Mouse (Mus musculus) c-Kit-positive CD71-positive TER-119-negative erythroid progenitor cells, embryonic 14.5 days (primary cell): ENCODE measurements around the gene Csrp3.

ENCODE experiments used
- DNase-seq: peaks from one replicate; pipeline ENCODE4 v3.0.0-alpha.2; 2013; ENCODE audit warnings: low read depth

Csrp3 gene

DNA sequence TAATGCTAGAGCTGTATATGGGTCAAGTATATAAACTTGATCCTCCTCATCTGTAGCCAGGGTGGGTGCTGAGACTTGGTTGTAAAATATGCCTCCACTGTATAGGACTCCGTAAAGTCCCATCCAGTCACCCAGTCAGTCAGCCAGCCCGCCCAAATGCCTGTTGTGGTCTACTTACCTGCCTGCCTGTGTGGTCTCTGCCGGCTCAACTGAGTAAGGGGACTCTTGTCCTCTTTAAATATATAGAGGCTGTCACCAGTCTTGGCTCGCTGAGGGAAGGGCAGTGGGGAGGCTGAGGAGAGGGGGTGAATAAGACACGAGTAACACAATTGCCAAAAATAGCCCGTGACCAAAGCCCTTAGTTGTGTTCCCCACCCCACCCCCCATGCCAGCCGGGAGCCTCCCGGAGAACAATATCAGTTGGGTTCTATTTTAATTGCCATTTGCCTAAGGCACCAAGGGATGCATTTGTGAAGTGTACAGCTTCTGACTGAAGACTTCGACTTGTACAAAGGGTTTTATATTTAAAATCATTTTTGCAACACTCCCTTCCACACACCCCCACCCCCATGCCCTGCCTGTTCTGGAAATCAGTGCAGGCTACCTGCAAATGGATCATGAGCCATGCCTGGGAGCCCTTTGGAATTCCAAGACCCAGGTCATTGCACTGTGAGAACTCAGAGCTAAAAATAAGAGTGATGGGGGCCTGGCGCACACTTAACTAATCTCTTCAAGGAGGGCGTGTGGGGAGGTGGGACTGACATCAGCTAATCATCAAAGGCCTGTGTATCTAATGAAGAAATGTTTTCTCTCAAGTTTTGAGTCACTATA is at the start of gene Csrp3:
Gene Csrp3, minus strand, starts transcription at position 214 of the 831 bp plus-strand sequence.
- no peak for DNase-seq

DNA sequence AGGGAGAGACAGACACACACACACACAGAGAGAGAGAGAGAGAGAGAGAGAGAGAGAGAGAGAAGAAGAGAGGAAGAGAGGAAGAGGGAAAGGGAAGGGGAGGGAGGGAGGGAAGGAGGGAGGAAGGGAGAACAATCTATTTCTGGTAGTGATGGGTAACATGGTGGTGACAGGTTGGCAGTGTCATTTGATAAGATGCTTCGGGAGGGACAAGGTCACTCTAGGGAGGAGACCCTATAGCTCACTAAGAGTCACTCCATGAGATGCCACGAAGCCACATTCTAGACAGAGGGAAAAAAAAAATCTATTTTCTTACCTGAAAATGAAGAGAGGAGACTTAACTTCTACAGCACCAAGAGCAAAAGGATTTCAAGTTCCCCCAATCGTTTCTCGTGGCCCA is 48.2 kb upstream of the Csrp3 start:
- no peak for DNase-seq

DNA sequence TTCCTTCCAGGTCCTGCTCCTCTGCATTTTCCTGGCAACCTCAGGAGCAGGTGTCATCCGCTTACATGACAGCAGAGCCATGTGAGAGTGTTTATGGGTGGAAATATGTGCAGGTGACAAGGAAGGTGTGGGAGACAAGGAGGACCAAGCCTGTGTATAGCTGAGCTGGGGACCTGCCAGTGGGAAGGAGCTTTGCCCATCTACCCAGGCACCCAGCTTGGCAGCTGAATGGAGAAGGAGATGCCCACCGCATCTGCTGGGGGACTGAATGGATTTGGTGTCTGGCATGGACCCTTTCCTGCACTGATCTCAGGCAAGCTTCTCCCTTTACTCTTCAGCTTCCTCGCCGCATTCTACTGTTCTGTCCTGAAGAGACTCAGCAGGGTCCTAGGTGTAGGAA is 47.6 kb upstream of the Csrp3 start:
- DNase-seq: no peak

DNA sequence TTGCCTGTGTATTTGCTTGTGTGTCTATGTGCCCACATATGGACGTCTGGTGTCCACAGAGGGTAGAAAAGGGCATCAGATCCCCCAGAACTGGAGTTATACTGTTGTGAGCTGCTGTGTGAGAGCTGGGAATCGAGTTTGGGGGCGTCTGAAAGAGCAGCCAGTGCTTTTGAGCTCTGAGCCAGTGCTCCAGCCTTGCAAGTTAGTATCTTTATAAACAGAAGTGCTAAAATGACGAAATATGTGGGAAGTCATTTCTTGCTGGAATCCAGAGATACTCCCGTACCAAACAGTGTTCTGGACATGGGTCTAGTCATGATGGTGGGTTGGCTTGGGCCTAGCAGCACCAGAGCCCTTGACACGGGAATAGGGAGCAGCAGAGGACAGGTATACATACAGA is 46.9 kb upstream of the Csrp3 start:
- no peak for DNase-seq

DNA sequence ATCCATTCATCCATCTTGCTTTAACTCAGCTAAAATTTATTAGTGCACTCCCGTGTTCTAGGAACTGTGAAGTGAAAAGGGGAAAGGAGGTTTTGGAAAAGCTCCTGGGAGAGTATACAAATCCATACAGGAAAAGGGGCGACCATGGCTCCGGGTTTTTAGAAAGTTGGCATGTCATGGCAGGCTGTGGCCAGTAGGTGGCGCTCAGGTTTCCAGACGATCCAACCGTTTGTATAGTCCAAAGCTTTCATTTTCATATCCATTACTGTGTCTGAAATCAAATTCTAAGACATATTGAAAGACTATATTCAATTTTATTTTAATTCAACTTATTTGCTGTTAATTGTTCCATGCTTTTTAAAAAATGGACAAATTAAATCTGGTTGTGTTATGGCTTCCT is 46.3 kb upstream of the Csrp3 start:
- DNase-seq: no peak

DNA sequence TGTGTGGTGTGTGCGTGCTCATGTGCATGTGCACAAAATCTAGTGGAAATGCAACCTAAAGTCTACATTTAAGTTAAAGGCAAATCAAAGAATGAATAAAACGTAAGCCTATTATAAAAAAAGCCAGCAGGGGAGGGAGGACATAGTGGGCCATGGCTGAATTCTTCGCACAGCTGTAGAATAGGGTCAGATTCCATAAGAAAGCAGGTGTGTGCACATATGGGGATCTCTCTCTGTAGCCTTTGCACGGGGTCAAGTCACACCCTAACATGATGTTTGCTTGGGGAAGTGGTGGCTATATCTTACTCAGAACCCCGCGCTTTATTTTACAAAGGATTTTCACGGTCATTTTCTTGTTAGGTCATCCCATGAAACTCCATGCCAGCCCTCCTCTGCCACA is 45.3 kb upstream of the Csrp3 start:
- no peak for DNase-seq

DNA sequence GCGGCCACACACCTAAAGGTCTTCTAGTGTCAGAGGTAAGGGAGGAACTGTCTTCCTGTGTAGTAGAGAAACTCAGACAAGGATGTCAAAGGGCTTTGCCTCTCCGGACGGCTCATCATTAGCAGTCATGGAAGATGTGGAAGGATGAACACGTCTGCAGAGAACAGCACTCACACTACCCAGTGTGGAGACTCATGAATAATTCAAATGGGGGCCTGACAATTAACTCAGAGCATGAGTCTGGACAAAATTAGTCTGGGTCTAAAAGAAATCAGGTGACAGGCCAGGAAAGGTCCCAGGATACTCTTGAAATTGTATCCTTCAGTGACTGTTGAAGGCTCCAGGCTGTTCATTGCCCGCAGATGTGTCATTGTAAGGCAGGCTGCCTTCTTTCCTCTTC is 43.2 kb upstream of the Csrp3 start:
- no peak for DNase-seq

DNA sequence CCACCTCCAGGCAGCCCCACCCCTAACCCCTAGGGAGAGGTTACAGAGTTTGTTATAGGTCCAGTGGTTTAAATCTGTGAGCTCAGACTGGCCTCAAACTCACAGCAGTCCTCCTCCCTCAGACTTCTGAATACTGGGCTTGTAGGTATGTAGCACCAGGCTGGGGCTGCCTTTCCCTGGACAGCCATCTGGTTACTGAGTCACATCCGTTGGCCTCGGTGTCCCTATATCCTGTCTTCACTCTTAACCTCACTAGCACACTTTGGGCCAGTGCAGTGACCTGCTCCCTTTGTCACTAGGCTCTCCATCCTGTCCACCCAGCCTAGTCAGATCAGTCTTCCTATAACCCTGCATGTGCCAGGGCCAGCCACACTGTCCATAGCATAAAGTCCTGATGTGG is 40.9 kb upstream of the Csrp3 start:
- DNase-seq: no peak

DNA sequence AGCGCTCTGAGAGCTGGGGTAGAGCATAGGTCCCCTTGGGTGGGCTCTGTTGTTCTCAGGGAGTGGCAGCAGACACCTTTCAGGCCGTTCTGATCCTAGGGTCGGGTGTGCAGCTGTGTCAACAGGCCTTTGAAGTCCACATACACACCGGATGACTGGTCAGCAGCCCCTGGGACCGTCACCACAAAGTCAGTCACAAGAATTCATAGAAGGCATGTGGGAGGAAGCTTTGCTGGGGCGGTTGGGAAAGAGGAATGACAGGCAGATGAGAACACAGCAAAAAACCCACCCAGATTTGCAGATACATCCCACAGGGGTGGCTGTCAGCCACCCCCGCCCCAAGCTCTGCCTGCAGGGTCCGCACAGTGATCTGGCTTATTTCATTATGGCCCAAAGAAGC is 40.1 kb upstream of the Csrp3 start:
- no peak for DNase-seq

DNA sequence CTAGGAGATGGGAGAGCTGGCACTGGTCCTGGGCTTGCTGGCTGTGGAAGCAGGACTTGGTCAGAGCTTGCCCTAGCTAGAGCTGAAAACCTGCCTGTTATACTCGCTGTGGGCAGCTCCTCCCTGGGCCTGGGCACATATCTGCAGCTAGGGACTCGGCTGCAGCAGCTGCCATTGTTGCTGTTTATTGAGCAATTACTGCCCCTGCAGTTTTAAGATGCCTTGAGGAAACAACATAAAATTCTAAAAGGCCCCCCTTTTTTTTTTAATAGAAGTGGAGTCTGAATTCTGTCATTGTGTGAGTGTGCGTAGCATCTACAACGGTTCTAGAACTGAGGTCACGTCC is 36.4 kb upstream of the Csrp3 start:
- DNase-seq: no peak

DNA sequence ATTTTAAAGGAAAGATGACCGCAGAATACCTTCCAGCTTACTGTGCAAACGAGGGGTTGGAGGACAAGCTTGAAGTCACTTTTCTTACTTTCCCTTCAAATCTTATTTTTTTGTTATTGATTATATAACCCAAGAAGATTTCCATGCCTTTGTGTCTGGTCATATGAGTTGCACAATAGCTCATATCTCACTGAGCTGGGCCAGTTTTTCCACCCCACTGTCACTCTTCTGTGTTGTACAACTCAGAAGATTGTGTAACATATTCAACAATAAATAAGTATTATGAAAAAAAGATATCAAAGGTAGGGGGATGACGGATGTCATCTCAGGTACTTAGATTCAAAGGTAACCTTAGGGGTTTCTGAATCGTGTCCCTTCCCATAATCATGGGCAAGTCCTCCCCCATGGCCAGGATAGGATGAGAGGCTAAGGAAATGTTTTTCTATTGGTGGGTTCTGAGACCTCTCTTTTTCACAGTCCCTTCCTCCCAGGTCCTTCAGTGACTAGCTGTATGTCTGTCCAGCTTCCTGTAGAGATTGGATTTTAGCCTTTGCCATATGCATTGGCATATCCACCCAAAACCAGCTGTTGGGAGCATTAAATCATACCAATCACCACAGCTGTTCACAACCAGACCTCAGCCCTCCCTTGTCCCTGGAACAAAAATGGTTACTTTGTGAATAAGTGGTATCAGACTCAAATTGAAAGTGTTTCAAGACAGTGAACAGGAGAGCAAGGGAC is 35.9 kb upstream of the Csrp3 start:
- DNase-seq: no peak

DNA sequence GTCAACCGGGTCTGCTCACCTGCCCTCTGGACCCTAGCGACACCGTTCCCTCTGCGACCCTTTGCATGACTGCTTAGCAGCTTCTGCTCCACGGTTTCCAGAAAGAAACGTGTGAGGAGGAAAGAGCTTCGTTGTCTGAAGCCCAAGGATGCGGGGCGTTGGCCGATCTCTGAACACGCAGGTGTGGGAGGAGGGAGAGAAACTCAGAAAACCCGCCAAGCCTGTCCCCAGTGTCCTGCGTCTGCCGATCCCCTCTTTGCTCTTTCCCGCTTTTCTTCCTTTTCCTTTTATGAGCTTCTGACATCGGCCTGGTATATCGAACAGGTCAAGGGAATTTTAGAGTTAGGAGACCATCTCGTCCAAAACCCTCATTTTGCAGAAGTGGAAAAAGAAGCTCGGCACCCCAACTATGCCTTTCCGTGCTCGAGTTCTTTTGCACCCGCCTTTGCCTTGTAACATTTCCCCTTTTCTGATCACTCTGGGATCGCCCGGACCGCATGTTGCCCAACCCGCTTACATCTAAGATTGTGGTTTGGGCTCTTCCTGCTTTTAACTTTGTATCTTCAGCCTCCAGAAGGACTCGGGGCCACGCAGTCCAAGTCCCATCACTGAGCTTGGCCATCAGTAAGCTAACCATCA is 34.3 kb upstream of the Csrp3 start:
- no peak for DNase-seq

DNA sequence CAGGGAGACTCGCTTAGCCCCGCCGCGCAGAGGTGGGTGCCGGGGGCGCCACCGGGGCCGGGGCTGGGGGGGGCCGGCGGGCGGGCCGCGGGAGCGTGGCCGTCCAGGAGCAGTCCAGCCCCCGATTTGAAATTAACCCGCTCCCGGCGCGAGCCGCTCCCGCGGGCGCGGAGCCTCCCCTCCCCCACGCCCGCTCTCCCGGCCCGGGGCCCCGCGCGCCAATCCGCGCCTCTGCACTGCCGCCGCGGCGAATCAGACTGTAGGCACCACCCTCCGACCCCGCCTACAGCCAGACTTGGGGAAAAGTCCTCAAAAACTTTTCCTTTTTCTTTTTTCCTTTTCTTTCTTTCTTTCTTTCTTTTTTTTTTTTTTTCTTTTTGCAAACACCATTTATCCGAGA is 33.7 kb upstream of the Csrp3 start, which contains the start of gene E2f8:
Gene E2f8, minus strand, starts transcription at position 111 of the 400 bp plus-strand sequence.
- DNase-seq: peak; percentile 65

DNA sequence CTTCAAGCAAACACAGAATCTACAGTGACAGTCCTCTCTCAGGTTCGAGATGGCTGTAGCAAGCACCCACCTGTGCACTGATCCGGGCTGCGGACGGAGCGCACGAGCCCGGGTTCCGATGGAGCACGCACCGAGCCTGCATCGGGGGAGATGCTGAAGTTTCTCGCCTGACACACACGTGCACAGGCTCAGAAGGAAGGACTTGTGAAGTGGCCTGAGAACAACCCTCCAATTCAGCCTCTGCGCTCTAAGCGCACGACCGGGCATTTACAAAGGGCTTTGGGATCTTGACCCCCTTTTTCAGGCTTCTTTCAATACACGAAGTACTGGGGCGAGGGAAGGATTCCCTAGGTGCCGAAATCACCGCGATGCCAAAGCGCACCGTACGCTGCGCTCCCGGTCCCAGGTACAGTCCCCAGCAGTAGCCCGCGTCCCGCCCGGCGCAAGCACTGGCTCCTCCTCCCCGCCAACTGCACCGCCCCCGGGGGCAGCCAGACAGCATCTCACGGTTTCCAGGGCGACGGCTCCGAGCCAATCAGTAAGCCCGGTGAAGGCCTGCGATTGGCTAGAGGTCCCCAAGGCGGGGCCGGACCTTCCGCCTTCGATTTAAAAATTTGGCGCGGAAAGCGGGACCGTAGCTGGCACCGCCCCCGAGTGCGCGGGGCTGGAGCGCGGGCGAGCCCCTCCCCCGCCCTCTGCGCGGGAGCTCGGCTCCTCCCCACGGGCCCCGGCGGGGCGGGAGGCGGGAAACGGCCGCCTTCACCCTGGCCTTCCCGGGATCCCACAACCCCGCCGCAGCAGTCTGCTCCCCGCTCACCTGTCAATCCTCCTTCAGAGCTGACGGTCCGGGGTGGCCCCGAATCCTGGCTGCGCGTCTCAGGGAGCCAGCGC is 33.0 kb upstream of the Csrp3 start:
- peak; percentile 98 for DNase-seq

DNA sequence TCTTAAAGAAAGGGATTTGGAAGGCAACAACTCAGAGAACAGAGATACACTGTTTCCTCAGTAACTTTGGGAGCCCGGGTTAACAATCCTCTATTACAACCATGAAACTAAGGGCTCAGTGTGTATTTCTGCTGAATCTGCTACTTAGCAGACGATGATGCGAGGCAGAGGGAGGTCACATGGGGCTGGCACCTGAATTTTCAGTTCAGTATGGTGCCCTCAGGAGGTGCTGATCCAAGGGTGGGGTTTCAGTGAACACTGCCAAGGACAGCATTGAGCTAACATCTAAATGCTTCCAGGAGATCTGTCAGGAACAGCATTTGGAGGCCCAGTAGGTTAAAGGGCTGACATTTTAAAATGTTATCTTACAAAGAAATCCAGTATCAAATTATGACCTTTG is 31.7 kb upstream of the Csrp3 start:
- no peak for DNase-seq

DNA sequence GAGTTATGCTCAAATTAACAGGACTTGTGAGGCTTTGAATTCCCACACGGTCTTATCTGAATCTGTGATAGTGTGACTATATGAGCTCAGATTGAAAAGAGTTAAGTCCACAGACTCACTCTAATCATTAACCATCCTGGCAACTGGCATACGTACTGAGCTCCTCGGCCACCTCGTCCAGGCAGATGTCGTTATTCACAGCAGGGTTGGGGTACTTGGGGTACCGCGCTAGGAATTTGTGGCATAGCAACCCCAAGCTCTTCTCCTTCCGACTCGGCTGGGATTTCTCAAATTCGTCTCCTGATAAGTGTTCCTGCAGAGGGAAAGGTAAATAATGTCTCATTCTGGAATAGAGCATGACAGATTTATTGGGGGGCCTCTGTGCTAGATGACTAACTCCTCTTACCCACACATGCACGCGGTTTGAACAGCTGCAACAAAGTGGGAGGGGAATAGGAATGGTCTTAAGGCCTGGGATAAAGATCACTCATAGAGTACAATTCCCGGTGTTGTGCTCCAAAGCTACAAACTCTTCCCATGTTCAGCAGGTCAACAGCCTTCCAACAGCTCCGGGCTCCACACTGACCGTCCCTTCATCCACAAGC is 30.1 kb upstream of the Csrp3 start:
- no peak for DNase-seq

DNA sequence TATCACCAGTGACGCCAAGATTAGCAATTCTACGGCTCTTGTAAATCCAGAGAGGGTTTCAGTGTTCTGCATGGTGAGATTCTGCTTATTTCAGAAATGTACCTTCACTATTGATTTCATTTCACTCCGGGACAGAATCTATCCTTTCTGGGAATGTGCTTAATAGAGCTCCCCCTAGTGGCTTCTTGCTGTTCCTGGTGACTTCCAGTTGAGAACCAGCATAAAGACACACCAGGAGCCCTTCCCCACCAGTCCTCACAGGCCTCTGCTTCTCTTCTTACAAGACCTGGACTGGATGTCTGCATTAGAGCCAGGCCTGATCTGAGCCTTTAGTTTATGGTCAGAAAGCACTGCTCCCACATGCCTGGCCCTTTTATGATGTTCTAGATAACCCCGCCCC is 28.7 kb upstream of the Csrp3 start:
- DNase-seq: peak; percentile 50

DNA sequence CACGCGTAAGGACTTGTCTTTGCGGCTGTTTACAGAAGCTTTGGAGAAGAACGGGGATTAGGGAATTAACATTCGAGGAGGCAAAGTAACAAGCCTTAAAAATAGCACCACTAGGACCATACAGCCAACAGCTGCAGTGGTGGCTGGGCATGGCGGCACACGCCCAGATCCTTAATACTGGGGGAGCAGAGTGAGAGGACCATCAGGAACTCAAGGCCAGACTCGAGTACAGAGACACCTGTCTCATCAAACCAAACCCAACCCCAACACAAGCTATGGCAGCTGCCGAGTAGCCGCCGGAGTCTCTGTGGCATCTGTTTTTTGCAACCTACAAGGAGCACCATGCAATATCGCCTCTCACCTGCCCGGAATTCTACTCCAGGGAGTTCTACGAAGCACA is 27.3 kb upstream of the Csrp3 start:
- DNase-seq: no peak

DNA sequence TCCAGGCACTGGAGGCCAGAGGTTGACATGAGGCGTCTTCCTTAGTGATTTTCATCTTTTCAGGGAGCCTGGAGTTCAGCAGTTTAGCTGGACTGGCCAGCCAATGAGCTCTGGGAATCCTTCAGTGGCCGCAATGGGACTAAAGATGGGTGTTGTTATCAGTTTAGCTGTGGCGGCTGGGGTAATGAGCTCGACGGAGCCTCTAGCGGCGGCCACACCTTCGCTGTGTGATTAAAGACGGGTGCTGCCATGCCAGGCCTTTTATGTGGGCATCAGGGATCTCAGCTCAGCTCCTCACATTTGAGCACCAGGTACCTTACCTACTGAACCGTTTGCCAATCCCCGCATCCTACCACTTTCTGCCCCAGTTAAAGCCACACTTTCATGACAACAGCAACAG is 23.5 kb upstream of the Csrp3 start:
- no peak for DNase-seq

DNA sequence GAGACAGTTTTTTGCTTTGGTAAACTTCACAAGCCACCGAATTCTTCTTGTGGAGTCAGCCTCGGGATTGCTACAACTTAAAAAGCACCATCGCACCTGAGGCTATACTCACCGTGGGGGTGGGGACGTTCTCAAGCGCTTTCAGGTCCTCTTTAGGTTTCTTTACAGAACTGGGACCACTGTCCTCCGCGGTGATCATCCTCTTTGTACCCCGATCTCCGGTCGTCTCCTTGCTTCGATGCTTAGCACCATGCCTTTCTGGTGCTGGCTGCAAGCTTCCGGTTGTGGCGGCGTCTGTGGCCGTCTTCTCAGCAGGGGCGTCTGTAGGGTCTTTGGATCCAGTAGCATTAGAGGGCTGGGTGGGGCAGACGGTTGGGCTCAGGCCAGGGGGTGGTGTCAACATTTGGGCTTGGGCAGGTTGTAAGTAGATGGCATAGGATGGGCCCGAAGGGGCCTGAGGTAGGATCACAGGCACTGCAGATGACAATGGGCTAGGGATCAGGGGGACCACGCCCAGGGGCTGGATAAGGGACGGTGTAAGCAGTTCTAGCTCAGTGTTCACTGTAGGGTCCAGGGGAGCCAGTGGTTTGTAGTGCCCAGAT is 22.8 kb upstream of the Csrp3 start:
- no peak for DNase-seq

DNA sequence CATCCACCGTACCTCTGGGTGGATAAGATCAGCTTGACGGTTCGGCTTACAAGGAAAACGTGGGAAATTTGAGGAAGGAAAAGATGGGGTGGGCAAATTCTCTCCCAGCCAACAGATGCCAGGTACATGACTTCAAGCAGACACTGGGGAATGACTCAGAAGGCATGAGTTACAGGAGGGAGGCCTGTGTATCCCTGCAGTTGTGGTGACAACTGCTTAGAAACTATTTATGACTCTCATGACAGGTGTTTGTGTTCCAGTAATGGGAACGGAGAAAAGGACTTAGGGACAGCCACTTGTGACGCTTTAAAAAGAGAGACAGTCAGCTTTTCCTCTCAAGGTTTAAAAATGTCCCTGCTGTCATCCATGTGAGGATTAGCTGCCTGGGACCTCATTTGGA is 22.3 kb upstream of the Csrp3 start:
- no peak for DNase-seq
